Mouse (Mus musculus) G1E-ER4 (cell line): ENCODE data around the gene Prkar2b. TPM values are rescaled to one million over a fixed set of nuclear protein-coding genes. Genes with fewer than 3 reads are reported as not detected.

Source experiments
- GATA1 ChIP-seq: IDR thresholded peaks from one replicate; pipeline ENCODE4 v1.8.0; 2012; ENCODE audit warnings: low read length, inconsistent platforms
- polyA plus RNA-seq: library from polyadenylated mRNA; stranded (reverse); fragments of >175 nt; gene quantifications from 2 replicates; pipeline ENCODE4 v1.2.3, GENCODE M21; 2012

Gene Prkar2b
- polyA plus RNA-seq, 1 experiment, result 195 TPM

GRCm38 (mm10) chr12:31928498-31928897, 132.6 kb downstream of the Prkar2b start:
- TF ChIP-seq GATA1, result no peak

GRCm38 (mm10) chr12:31926661-31927061, 134.4 kb downstream of the Prkar2b start:
- TF ChIP-seq GATA1, result no peak

GRCm38 (mm10) chr12:31925343-31925742, 135.8 kb downstream of the Prkar2b start:
- TF ChIP-seq GATA1, result no peak

GRCm38 (mm10) chr12:31924135-31924534, 137.0 kb downstream of the Prkar2b start:
- TF ChIP-seq GATA1, result no peak

GRCm38 (mm10) chr12:31920464-31921405, 140.4 kb downstream of the Prkar2b start:
- TF ChIP-seq GATA1, result no peak

- no peak for TF ChIP-seq GATA1
Observed at GRCm38 (mm10) chr12:31917245-31917644, 143.9 kb downstream of the Prkar2b start.

GRCm38 (mm10) chr12:31916691-31917090, 144.4 kb downstream of the Prkar2b start:
- TF ChIP-seq GATA1, result no peak

GRCm38 (mm10) chr12:31913614-31914013, 147.5 kb downstream of the Prkar2b start:
- no peak for TF ChIP-seq GATA1

- no peak for TF ChIP-seq GATA1
Observed at GRCm38 (mm10) chr12:31912966-31913551, 148.0 kb downstream of the Prkar2b start.

Other genes with a start within 250 kb of the Prkar2b start
- 1.6 and 2.1 TPM in 2 replicates for gene Hbp1, start 110.8 kb downstream of the Prkar2b start, polyA plus RNA-seq
- 0.27 and 0.54 TPM in 2 replicates for gene Pik3cg, start 147.4 kb upstream of the Prkar2b start, polyA plus RNA-seq